Mouse (Mus musculus): Measurements from ENCODE around the gene Tbc1d23. TPM values are rescaled to one million over a fixed set of nuclear protein-coding genes. Genes with fewer than 3 reads are reported as not detected.

The Tbc1d23 gene
- polyA plus RNA-seq (2017; shearing (Covaris generic)) = 29.3 TPM

DNA sequence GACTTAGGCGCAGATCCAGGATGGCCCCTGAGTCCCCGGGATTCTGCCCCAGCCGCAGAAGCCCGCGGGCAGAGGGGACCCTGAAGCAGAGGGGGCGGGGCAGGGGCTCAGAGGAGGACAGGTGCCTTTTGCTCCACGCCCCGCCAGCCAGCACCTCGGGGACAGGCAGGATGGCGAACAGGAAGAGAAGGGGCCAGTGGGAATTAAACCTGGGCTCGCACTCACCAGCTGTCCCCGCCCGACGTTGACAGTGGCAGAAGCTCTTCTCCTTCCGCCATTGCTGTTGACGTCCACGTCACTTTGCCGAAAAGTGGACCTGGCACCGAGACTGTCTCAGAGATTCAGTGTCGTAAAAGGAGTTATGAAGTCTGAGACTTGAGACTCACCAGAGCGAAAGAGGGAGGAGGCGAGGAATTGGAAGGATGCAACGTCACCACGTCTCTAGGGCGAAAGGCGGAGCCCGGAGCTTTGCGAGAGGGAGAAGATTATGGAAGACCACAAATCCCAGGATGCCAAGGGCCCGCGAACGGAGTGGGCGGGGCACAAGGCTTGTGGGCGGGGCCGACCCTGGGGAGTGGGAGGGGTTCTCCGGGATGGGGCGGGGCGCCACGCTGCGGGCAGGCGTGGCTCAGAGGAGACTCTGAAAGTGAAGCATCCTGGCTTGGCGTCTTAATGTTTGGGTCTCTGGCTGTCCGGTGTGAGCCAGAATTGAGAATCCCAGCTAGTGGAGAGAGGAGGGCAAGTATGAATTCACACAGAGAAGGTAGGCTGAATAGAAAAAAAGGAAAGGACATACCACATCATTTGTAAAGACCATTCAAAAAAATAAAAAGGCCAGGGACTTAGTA, at the start of gene Tbc1d23:
Gene Tbc1d23, minus strand, starts transcription at position 416 of the 848 bp plus-strand sequence.

DNA sequence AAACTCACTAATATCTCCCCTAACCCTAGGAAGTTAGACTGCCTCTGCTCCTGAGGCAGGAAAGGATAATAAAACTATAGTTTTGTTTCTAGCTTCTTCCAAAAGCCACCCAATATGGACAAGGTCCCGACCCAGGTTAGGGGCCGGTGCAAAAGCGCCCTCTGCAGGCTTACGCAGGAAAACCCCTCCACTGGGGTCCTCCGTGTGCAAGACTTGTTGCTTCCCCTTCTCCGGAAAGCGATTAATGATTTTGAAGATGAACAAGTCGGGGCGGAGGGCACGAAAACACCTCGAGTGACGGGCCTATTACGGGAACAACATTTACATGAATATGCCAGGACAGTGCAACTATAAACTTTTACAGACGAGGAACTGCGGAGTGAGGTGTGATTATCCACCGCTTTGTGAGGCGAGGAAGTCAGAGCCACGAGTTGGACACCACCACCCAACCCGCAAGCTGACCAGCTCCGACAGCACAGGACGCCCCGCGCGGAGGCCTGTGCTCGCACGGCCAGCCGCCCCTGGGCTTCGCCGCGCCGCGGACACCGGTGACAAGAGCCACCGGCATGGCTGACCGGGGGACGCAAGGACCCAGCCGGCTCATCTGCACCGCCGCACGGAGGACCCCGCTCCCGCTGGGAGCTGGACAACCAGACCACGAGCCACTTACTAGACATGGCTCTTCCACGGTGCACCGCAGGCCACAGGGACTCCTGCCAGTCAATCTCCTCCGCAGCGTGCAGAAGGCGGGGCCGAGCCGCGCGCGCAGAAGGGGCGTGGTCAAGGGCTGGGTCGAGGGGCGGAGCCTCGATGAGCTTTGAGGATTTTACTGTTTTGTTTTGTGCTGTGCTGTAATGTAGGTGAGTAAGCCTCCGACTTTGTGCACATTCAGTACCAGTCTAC, 64.4 kb downstream of the Tbc1d23 start, which contains the start of gene Nit2:
Gene Nit2, minus strand, starts transcription at position 731 of the 903 bp plus-strand sequence.

GRCm38 (mm10) chr16:57120913-57121815, 110.1 kb downstream of the Tbc1d23 start, which contains the start of gene Tomm70a:
Gene Tomm70a, plus strand, starts transcription at chr16:57121703.

Other genes starting within 250 kb of the Tbc1d23 start
- not detected for gene Tmem45a2, start 160.1 kb downstream of the Tbc1d23 start, polyA plus RNA-seq (2017; shearing (Covaris generic))
- 12.0 TPM for gene Tomm70a, start 109.8 kb downstream of the Tbc1d23 start, polyA plus RNA-seq (2017; shearing (Covaris generic))
- gene Nit2, start 64.2 kb downstream of the Tbc1d23 start, polyA plus RNA-seq (2017; shearing (Covaris generic)) = 36.9 TPM
- gene Tmem30c, start 61.4 kb upstream of the Tbc1d23 start, polyA plus RNA-seq (2017; shearing (Covaris generic)) = not detected
- 12.5 TPM for gene Filip1l, start 121.6 kb upstream of the Tbc1d23 start, polyA plus RNA-seq (2017; shearing (Covaris generic))